8 mouse cellular contexts compared by ENCODE assay signal in genomic region chr9:103761151-103761571, GRCm38 (mm10). TPM values are rescaled to one million over a fixed set of nuclear protein-coding genes. Genes with fewer than 3 reads are reported as not detected.
DNase-seq lines count a peak whose midpoint lies in the region; ATAC-seq lines count a peak whose summit lies in the region.

No protein-coding gene starts in this region.

- ATAC-seq in lung, embryonic 16.5 days (ENCODE audit: low read depth), result peak; percentile 36; the same call in 1 of the 2 replicates
- ATAC-seq in heart, embryonic 16.5 days (replicated peaks; ENCODE audit: extremely low read depth, insufficient read depth, low FRiP score), result peak; percentile 14; the same call in 1 of the 2 replicates
- ATAC-seq in monocyte, adult 5-6 weeks (replicated peaks; ENCODE audit: insufficient number of reproducible peaks, low FRiP score, low TSS enrichment, poor library complexity, severe bottlenecking), result no peak

- H3K9ac ChIP-seq in lung, embryonic 16.5 days (ENCODE audit: low read length), result peak overlapping the region; percentile 72
- H3K9ac ChIP-seq in heart, embryonic 16.5 days (ENCODE audit: low read length), result peak overlapping the region; percentile 80

- H3K27ac ChIP-seq in lung, embryonic 16.5 days (ENCODE audit: low read length), result no peak overlapping the region
- H3K27ac ChIP-seq in heart, embryonic 16.5 days (ENCODE audit: low read length), result peak overlapping the region; percentile 44

- DNase-seq in cerebellum, adult 9-10 months, result peak; percentile 59
- DNase-seq in cerebellum, adult 11-12 months, result no peak
- DNase-seq in lung, postnatal 36 days, result no peak
- peak; percentile 32 for DNase-seq in mesoderm, embryonic 11.5 days (ENCODE audit: low read depth, low spot score)
- no peak for DNase-seq in ovary, postnatal 36 days (ENCODE audit: low spot score)

- H3K36me3 ChIP-seq in lung, embryonic 16.5 days (ENCODE audit: control insufficient read depth, insufficient read depth, low read length), result no peaks in the 10 kb centered on the region
- no peaks in the 10 kb centered on the region for H3K36me3 ChIP-seq in heart, embryonic 16.5 days (ENCODE audit: control insufficient read depth, insufficient read depth)

- peaks cover 22% of the 10 kb centered on the region for H3K27me3 ChIP-seq in lung, embryonic 16.5 days (ENCODE audit: control insufficient read depth, insufficient read depth, low read depth, low read length)
- no peaks in the 10 kb centered on the region for H3K27me3 ChIP-seq in heart, embryonic 16.5 days (ENCODE audit: control insufficient read depth, insufficient read depth, low read length)

- WGBS in lung, embryonic 16.5 days, result 2% methylated on average over 30 of the region's 30 CpGs
- WGBS in heart, embryonic 16.5 days, result under 1% methylated on average over 30 of the region's 30 CpGs

- H3K4me3 ChIP-seq in lung, embryonic 16.5 days (ENCODE audit: low read length), result peak overlapping the region; percentile 69
- peak overlapping the region; percentile 87 for H3K4me3 ChIP-seq in heart, embryonic 16.5 days (ENCODE audit: low read length)

- H3K4me1 ChIP-seq in lung, embryonic 16.5 days (replicated peaks; ENCODE audit: control insufficient read depth, insufficient read depth, low read length), result 0 out of 2 replicates have a peak, but pooled peaks cover 3% of the 10 kb centered on the region
- no peaks in the 10 kb centered on the region for H3K4me1 ChIP-seq in heart, embryonic 16.5 days (ENCODE audit: control insufficient read depth, insufficient read depth, low read length)

- H3K4me2 ChIP-seq in lung, embryonic 16.5 days (ENCODE audit: low read depth, low read length), result peak overlapping the region; percentile 96
- H3K4me2 ChIP-seq in heart, embryonic 16.5 days (ENCODE audit: low read depth, low read length), result peak overlapping the region; percentile 92

- H3K9me3 ChIP-seq in lung, embryonic 16.5 days (ENCODE audit: control insufficient read depth, low read length), result no peaks in the 10 kb centered on the region
- H3K9me3 ChIP-seq in heart, embryonic 16.5 days (replicated peaks; ENCODE audit: control insufficient read depth, low read length), result no peaks in the 10 kb centered on the region

RNA-seq across cellular contexts. Expression of gene Tmem108, which starts 0.5 kb away (rescaled TPM):
- 13.0 and 14.4 TPM in 2 replicates for polyA plus RNA-seq in lung, embryonic 16.5 days (2015; fragmentation: Nextera tagmentation; extraction: Ambion mirVana)
- polyA plus RNA-seq in heart, embryonic 16.5 days (2015; fragmentation: Nextera tagmentation; extraction: Ambion mirVana), result 38.9 and 44.8 TPM in 2 replicates
- total RNA-seq in monocyte, adult 5-6 weeks (2017), result 0.48 to 0.64 TPM (median 0.49 TPM) in 3 replicates

Comparison
In these comparisons a context has a peak if more than half of its experiments do, and no peak if none do; other contexts are left out.
1. DNase-seq: peak in cerebellum, adult 9-10 months (single experiment) and mesoderm, embryonic 11.5 days (single experiment); none in cerebellum, adult 11-12 months (single experiment), lung, postnatal 36 days (single experiment) and ovary, postnatal 36 days (single experiment).